Comparison of ENCODE assay signal across 20 mouse cellular contexts in genomic region chr17:49474051-49474450, GRCm38 (mm10). TPM values are rescaled to one million over a fixed set of nuclear protein-coding genes. Genes with fewer than 3 reads are reported as not detected.
DNase-seq lines count a peak whose midpoint lies in the region; ATAC-seq and TF ChIP-seq lines count a peak whose summit lies in the region.
"Had no signal": no experiment of that assay in that cellular context is flagged by ENCODE, and none has a peak within 500 bp of the region (broad histone marks: within the 10 kb centered on the region; RNA-seq: fewer than 3 reads in every experiment).

No protein-coding gene starts in this region.

- ATAC-seq in megakaryocyte progenitor cell, adult 5-6 weeks (replicated peaks; ENCODE audit: poor library complexity) = no peak
- ATAC-seq: CD4-positive, CD25-positive, alpha-beta regulatory T cell, adult 4 months; forebrain, embryonic 15.5 days had no signal

- 95% methylated on average over 4 of the region's 4 CpGs for WGBS in hindbrain, embryonic 10.5 days

- no peaks in the 10 kb centered on the region for H3K9me3 ChIP-seq in hindbrain, embryonic 10.5 days
- H3K9me3 ChIP-seq: forebrain, embryonic 15.5 days; G1E; heart, embryonic 15.5 days; neural tube, embryonic 13.5 days had no signal

- peak; percentile 24 for DNase-seq in layer of hippocampus, adult 11-12 months (ENCODE audit: low spot score)
- DNase-seq in layer of hippocampus, postnatal 14 days (ENCODE audit: low spot score in 2 of 2) = no peak
- DNase-seq in right cerebral cortex, adult 2 months (ENCODE audit: low spot score in 2 of 2) = peak; percentile 39 to 59
- no peak for DNase-seq in right cerebral cortex, postnatal 10 days (ENCODE audit: low spot score in 2 of 2)
- no peak for DNase-seq in hindbrain, embryonic 10.5 days (ENCODE audit: low spot score)
- DNase-seq: adrenal gland, adult 2 months; cerebellum, adult 11 months; cerebellum, postnatal 25 days; kidney, adult 18-20 months; kidney, postnatal 14 days; lung, adult 18-20 months; lung, postnatal 36 days; spleen, adult 18-20 months had no signal

- no peak for TF ChIP-seq CTCF in embryonic fibroblast, embryonic 13.5 days (IDR thresholded peaks at IDR 0.05; ENCODE audit: borderline replicate concordance, insufficient read depth, low read length)

- H3K4me3 ChIP-seq in embryonic fibroblast, embryonic 13.5 days (ENCODE audit: insufficient read depth, low read length) = no peak overlapping the region
- no peak overlapping the region for H3K4me3 ChIP-seq in hindbrain, embryonic 10.5 days
- H3K4me3 ChIP-seq: forebrain, embryonic 15.5 days; heart, embryonic 15.5 days; neural tube, embryonic 13.5 days had no signal

- no peaks in the 10 kb centered on the region for H3K27me3 ChIP-seq in hindbrain, embryonic 10.5 days (ENCODE audit: insufficient read depth, poor library complexity, severe bottlenecking)
- H3K27me3 ChIP-seq: forebrain, embryonic 15.5 days; heart, embryonic 15.5 days; neural tube, embryonic 13.5 days had no signal

- no peaks in the 10 kb centered on the region for H3K36me3 ChIP-seq in hindbrain, embryonic 10.5 days
- H3K36me3 ChIP-seq: forebrain, embryonic 15.5 days; G1E had no signal

- peaks cover 21% of the 10 kb centered on the region; the same call in 1 of the 2 replicates for H3K4me1 ChIP-seq in embryonic fibroblast, embryonic 13.5 days (ENCODE audit: control insufficient read depth, insufficient read depth, low read length)
- H3K4me1 ChIP-seq in hindbrain, embryonic 10.5 days (replicated peaks) = peaks cover 12% of the 10 kb centered on the region
- H3K4me1 ChIP-seq: forebrain, embryonic 15.5 days; neural tube, embryonic 13.5 days had no signal

- peak overlapping the region; percentile 54 for H3K27ac ChIP-seq in embryonic fibroblast, embryonic 13.5 days (ENCODE audit: insufficient read depth, low read length)
- H3K27ac ChIP-seq in hindbrain, embryonic 10.5 days = no peak overlapping the region
- H3K27ac ChIP-seq: forebrain, embryonic 15.5 days; heart, embryonic 15.5 days; neural tube, embryonic 13.5 days had no signal

- no peak for TF ChIP-seq POLR2A in embryonic fibroblast, embryonic 13.5 days (IDR thresholded peaks at IDR 0.05; ENCODE audit: low read depth, low read length)

RNA-seq across cellular contexts. Expression of gene Mocs1, which starts 45.9 kb away (rescaled TPM):
- 10 to 100 TPM; 14.5 to 18.9 TPM for total RNA-seq in layer of hippocampus, postnatal 14 days (2021)
- 18.5 and 19.5 TPM in 2 replicates for polyA plus RNA-seq in embryonic fibroblast, embryonic 13.5 days (2011; ENCODE audit: insufficient read length, low read depth, missing spikeins)
- polyA plus RNA-seq in hindbrain, embryonic 10.5 days (2016; fragmentation: Nextera tagmentation; extraction: Ambion mirVana) = 5.3 and 6.0 TPM in 2 replicates
- 31.7 and 35.7 TPM in 2 replicates for total RNA-seq in megakaryocyte progenitor cell, adult 5-6 weeks (2015)
- 13.8 and 15.7 TPM in 2 replicates for total RNA-seq in megakaryocyte progenitor cell, adult 5-6 weeks (2017)

Comparison
In these comparisons a context has a peak if more than half of its experiments do, and no peak if none do; other contexts are left out.
1. DNase-seq: peak in layer of hippocampus, adult 11-12 months (single experiment) and right cerebral cortex, adult 2 months (2 of 2); none in layer of hippocampus, postnatal 14 days (0 of 2), right cerebral cortex, postnatal 10 days (0 of 2) and hindbrain, embryonic 10.5 days (single experiment).